Mouse (Mus musculus) limb, embryonic 11.5 days (tissue): Measurements from ENCODE around the gene Tmem269. TPM values are rescaled to one million over a fixed set of nuclear protein-coding genes. Genes with fewer than 3 reads are reported as not detected.
A peak's percentile ranks its signal among the peaks of the same experiment; 100 is the strongest.

Experiments used
- ATAC-seq: fragments of 200-750 bp; cut with Nextera tagmentation; 2 replicates; pipeline ENCODE4 v1.8.0; 2017; ENCODE audit warnings: low read depth; ENCODE audit not compliant: insufficient number of reproducible peaks, low FRiP score, low TSS enrichment
- DNase-seq: peaks from one replicate; pipeline ENCODE4 v3.0.0-alpha.2; 2015; ENCODE audit warnings: low spot score
- H3K27ac ChIP-seq: fragments of 300-500 bp; sonication (generic); replicated peaks from 2 replicates; pipeline ENCODE4 v1.5.1; 2014; ENCODE audit warnings: low read depth, mild to moderate bottlenecking, low read length
- H3K27me3 ChIP-seq: fragments of 300-500 bp; sonication (generic); 2 replicates; pipeline ENCODE4 v1.6.1; 2014; ENCODE audit warnings: mild to moderate bottlenecking, low read length, mixed read lengths; ENCODE audit not compliant: control insufficient read depth, insufficient read depth
- H3K36me3 ChIP-seq: fragments of 300-500 bp; sonication (generic); 2 replicates; pipeline ENCODE4 v1.6.1; 2014; ENCODE audit warnings: mild to moderate bottlenecking, low read length, moderate library complexity, mixed read lengths; ENCODE audit not compliant: control insufficient read depth, insufficient read depth
- H3K4me1 ChIP-seq: fragments of 300-500 bp; sonication (generic); 2 replicates; pipeline ENCODE4 v1.6.1; 2014; ENCODE audit warnings: low read length, mixed read lengths; ENCODE audit not compliant: control insufficient read depth, insufficient read depth
- H3K4me2 ChIP-seq: fragments of 300-500 bp; sonication (generic); 2 replicates; pipeline ENCODE4 v1.6.1; 2014; ENCODE audit warnings: low read depth, mild to moderate bottlenecking, moderate library complexity; ENCODE audit not compliant: severe bottlenecking
- H3K4me3 ChIP-seq: fragments of 300-500 bp; sonication (generic); 2 replicates; pipeline ENCODE4 v1.5.1; 2014; ENCODE audit warnings: low read depth, low read length
- H3K9ac ChIP-seq: fragments of 300-500 bp; sonication (generic); 2 replicates; pipeline ENCODE4 v1.6.1; 2014; ENCODE audit warnings: mild to moderate bottlenecking, low read length
- H3K9me3 ChIP-seq: fragments of 300-500 bp; sonication (generic); 2 replicates; pipeline ENCODE4 v1.6.1; 2016; ENCODE audit warnings: low read length; ENCODE audit not compliant: control insufficient read depth
- WGBS: fragments of 180-500 bp; shearing (Covaris S2); extraction: QIAGEN DNeasy Blood & Tissue Kit; methylation state at CpG from one replicate; pipeline ENCODE4 v1.1.7; 2014; 5-methylcytosine and 5-hydroxymethylcytosine counted together
- polyA plus RNA-seq: library from polyadenylated mRNA; unstranded; fragments of >200 nt; fragmentation: Nextera tagmentation; extraction: Ambion mirVana; gene quantifications from 2 replicates; pipeline ENCODE4 v1.2.1, GENCODE M21; 2014

The Tmem269 gene
- polyA plus RNA-seq, 1 experiment from 2014 or later, result not detected

GRCm38 (mm10) chr4:119254012-119254618, 36.1 kb upstream of the Tmem269 start:
- H3K4me2 ChIP-seq, result no peak overlapping the region
- WGBS, result 37% methylated on average over 9 of the region's 9 CpGs
- no peaks in the 10 kb centered on the region for H3K36me3 ChIP-seq
- peaks cover 9% of the 10 kb centered on the region for H3K4me1 ChIP-seq
- ATAC-seq, result no peak
- no peak for DNase-seq
- no peak overlapping the region for H3K27ac ChIP-seq
- H3K9ac ChIP-seq, result no peak overlapping the region
- H3K27me3 ChIP-seq, result no peaks in the 10 kb centered on the region
- H3K4me3 ChIP-seq, result no peak overlapping the region
- H3K9me3 ChIP-seq, result no peaks in the 10 kb centered on the region

GRCm38 (mm10) chr4:119252025-119252808, 34.2 kb upstream of the Tmem269 start:
- Histone ChIP-seq H3K4me2 (no peak overlapping the region), H3K9me3 (no peaks in the 10 kb centered on the region), H3K27me3 (no peaks in the 10 kb centered on the region), H3K36me3 (peaks cover 4% of the 10 kb centered on the region; the same call in 1 of the 2 replicates), H3K4me3 (no peak overlapping the region), H3K4me1 (peaks cover 9% of the 10 kb centered on the region), H3K27ac (no peak overlapping the region), H3K9ac (no peak overlapping the region)
- no peak for ATAC-seq
- DNase-seq, result no peak
- 57% methylated on average over 7 of the region's 7 CpGs for WGBS

GRCm38 (mm10) chr4:119248407-119248965, 30.5 kb upstream of the Tmem269 start:
- whole genome bisulfite sequencing, result 91% methylated on average over 11 of the region's 11 CpGs
- Histone ChIP-seq H3K36me3 (peaks cover 6% of the 10 kb centered on the region; the same call in 1 of the 2 replicates), H3K4me3 (no peak overlapping the region), H3K27me3 (no peaks in the 10 kb centered on the region), H3K9ac (no peak overlapping the region), H3K4me2 (no peak overlapping the region), H3K9me3 (no peaks in the 10 kb centered on the region), H3K27ac (no peak overlapping the region), H3K4me1 (no peaks in the 10 kb centered on the region)
- DNase-seq, result no peak
- no peak for ATAC-seq

- H3K27ac ChIP-seq, result no peak overlapping the region
- no peaks in the 10 kb centered on the region for H3K9me3 ChIP-seq
- no peak overlapping the region for H3K4me2 ChIP-seq
- WGBS, result 43% methylated on average over 12 of the region's 13 CpGs
- H3K9ac ChIP-seq, result no peak overlapping the region
- H3K4me1 ChIP-seq, result no peaks in the 10 kb centered on the region
- no peaks in the 10 kb centered on the region for H3K27me3 ChIP-seq
- H3K4me3 ChIP-seq, result no peak overlapping the region
- peaks cover 6% of the 10 kb centered on the region; the same call in 1 of the 2 replicates for H3K36me3 ChIP-seq
- no peak for ATAC-seq
- peak; percentile 71 for DNase-seq
Observed at GRCm38 (mm10) chr4:119247462-119248235, 29.6 kb upstream of the Tmem269 start.

GRCm38 (mm10) chr4:119246688-119247225, 28.7 kb upstream of the Tmem269 start:
- Histone ChIP-seq H3K27me3 (no peaks in the 10 kb centered on the region), H3K9me3 (no peaks in the 10 kb centered on the region), H3K27ac (no peak overlapping the region), H3K36me3 (peaks cover 8% of the 10 kb centered on the region), H3K4me2 (no peak overlapping the region), H3K9ac (no peak overlapping the region), H3K4me3 (no peak overlapping the region), H3K4me1 (no peaks in the 10 kb centered on the region)
- DNase-seq, result no peak
- WGBS, result 79% methylated on average over 14 of the region's 14 CpGs
- no peak for ATAC-seq

GRCm38 (mm10) chr4:119245961-119246360, 27.9 kb upstream of the Tmem269 start:
- no peak for ATAC-seq
- Histone ChIP-seq H3K27me3 (no peaks in the 10 kb centered on the region), H3K4me1 (no peaks in the 10 kb centered on the region), H3K4me3 (no peak overlapping the region), H3K27ac (no peak overlapping the region), H3K36me3 (peaks cover 14% of the 10 kb centered on the region), H3K4me2 (no peak overlapping the region), H3K9ac (no peak overlapping the region), H3K9me3 (no peaks in the 10 kb centered on the region)
- no peak for DNase-seq
- WGBS, result 85% methylated on average over 9 of the region's 9 CpGs

- Histone ChIP-seq H3K4me2 (no peak overlapping the region), H3K27me3 (no peaks in the 10 kb centered on the region), H3K4me1 (no peaks in the 10 kb centered on the region), H3K4me3 (no peak overlapping the region), H3K36me3 (peaks cover 14% of the 10 kb centered on the region), H3K27ac (no peak overlapping the region), H3K9ac (no peak overlapping the region), H3K9me3 (no peaks in the 10 kb centered on the region)
- ATAC-seq (no peak), DNase-seq (no peak)
- 86% methylated on average over 7 of the region's 7 CpGs for WGBS
Observed at GRCm38 (mm10) chr4:119245556-119245955, 27.5 kb upstream of the Tmem269 start.
